Mouse (Mus musculus) right cerebral cortex, adult 18-20 months (tissue): Measurements from ENCODE around the gene Nop10.
"Not testable (repeated sequence)": the region's sequence is repeated elsewhere in the genome, so short reads cannot be mapped to it uniquely, and the experiment has no call there.

Experiments
- DNase-seq: peaks from one replicate; pipeline ENCODE4 v3.0.0; 2022; ENCODE audit warnings: mixed read lengths

Gene Nop10

DNA sequence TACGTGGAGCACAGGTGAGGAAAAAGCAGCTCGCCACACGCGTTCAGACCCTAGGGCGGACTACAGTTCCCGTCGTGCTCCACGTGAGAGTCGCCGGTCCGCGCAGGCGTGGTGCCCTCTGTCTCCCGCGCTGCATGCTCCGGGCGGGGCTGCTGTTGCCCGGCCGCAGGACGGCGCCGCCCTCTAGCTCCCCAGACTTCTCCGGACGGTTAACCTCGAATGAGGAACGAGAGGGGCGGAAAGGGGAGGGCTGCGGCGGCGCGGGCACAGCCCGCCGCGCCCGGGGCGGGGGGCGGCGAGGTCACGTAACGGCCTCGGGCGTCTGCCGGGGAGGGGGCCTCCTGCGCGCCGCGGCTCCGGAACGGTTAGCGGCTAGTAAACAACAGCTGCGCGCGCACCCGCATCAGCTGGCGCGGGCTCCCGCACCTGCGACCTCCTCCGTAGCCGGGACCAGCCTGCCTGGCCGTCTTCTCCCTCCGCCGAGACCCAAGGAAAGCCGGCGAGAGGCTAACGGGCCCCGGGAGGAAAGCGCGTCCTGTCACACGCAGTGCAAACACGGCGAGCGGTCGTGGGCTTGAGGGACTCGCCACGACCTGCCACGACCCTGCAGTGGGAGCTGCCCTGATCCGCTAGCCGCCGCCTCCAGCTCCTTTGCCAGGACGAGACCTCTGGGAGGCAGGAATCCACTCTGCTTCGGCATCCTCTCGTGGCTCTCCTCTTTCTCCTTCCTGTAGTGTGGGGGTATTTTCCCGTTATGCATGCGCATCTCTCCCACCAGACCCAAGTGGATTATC, 3.9 kb downstream of the Nop10 start, which contains the start of gene Slc12a6:
Gene Slc12a6, plus strand, starts transcription at position 378 of the 794 bp plus-strand sequence.
- DNase-seq: peak; percentile 93

DNA sequence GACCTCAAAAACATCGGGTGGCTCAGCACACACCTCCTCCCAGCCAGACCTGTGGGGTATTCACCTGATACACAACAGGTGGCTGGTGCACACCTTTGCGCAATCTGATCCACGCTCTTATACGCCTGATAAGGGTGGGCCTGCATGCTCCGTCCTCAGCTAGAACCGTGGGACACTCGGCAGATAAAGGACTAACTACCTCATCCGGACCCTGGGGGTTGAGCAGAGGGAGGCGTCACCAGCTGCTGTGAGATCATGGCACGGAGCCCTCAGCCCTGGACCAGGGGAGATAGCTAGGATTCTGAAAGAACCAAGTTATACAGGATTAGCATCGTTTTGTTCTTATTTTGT, 4.5 kb downstream of the Nop10 start, which contains the start of gene Gm21985:
Gene Gm21985, plus strand, starts transcription at position 73 of the 351 bp plus-strand sequence.
- DNase-seq: no peak

DNA sequence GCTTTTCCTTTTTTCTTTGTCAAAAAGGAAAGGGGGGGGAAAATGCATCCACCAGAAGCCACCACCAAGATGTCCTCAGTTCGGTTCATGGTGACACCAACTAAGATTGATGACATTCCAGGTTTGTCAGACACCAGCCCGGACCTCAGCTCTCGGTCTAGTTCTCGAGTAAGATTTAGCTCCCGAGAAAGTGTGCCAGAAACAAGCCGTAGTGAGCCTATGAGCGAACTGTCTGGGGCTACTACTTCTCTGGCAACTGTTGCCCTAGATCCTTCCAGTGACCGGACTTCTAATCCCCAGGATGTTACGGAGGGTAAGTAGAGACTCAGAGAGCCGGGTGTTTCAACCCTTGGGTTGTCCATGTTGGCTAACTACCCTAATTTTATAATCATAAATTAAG, 5.1 kb downstream of the Nop10 start:
- DNase-seq: no peak

DNA sequence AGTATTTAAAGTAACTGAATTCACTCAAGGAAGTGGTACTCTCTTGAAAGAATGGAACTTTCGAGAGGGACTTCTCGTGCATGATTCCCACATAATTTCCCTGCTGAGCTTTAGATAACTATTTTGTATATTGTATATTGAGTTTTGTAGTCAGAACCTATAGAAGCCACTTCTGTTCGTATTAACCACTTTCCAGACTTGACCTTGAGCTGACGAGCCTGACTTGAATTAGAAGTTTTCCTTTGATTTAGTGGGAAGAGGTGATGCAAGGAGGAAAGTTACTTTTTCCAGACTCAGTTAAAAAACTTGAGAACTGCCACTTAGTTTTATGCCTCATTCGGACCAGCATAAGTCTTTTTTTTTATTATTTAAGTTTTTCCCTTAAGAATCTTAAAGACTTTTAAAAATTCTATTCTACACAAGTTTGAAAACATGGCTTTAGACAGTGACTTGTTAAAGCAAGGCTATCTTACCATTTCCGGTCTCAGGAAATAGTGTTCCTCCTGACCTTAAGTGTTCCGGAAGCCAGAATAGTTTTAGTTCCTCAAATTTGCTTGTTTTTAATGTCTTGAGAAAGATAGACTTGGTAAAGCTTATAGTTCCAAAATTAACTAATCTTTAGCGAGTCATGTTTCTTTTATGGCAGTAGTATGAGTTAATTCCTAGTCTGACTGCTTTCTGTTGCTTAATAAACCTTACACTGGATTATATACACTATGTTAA, 6.0 kb downstream of the Nop10 start:
- DNase-seq: no peak

DNA sequence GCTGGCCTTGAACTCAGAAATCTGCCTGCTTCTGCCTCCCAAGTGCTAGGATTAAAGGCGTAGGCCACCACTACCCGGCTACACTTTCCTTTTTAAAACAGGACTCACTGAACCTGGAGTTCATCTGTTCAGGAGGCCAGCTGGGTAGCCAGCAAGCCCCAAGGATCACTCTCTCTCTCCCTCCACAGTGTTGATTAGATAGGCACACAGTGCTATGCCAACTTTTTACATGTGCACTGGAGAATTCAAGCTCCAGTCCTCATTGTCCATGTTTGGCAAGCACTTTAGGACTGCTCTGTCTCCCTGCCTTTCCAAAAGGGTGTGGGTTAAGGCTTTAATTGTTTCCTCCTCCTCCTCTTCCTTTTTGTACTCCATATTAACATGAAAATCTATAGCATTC, 8.3 kb downstream of the Nop10 start:
- no peak for DNase-seq

DNA sequence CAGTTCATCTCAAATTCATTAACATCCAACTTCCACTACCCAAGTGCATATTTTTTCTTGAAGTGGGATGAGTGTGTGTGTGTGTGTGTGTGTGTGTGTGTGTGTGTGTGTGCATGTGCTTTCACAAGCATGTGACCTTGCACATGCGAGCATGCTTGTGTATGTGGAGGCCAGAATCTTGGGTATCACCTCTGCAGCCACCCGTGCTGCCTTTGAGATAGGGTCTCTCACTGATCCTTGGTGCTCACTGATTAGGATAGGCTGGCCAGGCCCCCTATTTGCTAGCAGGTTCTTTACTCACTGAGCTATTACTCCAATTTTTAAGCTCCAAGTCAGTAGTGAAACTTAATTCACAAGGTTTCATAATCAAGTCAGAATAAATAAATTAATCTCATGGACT, 11.2 kb downstream of the Nop10 start:
- DNase-seq: no peak

DNA sequence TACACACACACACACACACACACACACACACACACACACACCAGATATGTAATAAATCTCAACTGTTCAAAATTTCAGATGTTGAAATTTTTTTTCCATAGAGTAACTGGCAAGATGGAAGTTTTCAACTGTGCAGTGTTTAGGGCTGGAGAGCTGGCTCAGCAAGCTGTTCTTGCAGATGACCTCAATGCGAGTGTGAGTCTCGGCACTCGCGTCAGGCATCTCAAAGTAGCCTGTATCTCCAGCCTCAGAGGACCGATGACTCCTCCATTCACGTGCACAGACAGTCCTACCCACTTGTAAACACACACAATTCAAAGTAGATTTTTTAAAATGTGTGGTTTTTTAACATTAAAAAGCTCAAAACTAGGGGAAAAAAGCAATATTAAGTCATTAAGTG, 11.7 kb downstream of the Nop10 start:
- no peak for DNase-seq

DNA sequence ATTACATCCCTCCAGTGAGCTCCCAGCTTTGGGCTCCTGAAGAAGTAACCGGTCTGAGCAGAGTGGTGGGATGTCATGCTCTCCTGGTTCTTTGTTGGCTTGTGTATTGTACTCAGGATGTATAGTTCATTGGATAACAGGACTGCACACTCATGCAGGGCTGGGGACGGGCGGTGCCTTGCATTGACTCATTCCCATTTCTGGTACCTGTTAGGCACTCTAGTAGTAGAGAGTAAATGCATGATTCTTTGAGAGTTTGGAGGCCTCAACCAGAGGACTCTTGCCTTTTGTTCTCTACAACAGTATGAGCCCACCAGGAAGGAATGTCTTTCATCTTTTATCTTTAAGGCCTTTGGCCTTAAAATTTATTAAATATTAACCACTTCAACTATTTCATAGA, 15.1 kb downstream of the Nop10 start:
- DNase-seq: no peak

DNA sequence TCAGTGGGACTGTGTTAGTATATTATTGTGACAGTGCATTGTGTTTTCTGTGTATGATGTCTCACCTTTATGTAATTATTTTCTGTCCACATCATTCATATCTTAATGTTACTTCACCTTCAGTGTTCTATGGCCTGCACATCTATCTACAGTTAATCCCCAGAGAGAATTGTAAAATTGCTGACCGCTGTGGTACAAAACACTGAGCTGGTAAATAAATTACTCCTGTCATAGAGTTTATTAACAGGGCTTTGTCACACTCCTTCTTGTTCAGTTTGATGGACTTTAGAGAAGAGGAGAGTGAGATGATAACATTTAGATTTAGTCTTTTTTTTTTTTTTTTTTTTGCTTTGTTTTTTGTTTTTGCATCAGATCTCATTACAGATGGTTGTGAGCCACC, 21.1 kb downstream of the Nop10 start:
- DNase-seq: no peak

DNA sequence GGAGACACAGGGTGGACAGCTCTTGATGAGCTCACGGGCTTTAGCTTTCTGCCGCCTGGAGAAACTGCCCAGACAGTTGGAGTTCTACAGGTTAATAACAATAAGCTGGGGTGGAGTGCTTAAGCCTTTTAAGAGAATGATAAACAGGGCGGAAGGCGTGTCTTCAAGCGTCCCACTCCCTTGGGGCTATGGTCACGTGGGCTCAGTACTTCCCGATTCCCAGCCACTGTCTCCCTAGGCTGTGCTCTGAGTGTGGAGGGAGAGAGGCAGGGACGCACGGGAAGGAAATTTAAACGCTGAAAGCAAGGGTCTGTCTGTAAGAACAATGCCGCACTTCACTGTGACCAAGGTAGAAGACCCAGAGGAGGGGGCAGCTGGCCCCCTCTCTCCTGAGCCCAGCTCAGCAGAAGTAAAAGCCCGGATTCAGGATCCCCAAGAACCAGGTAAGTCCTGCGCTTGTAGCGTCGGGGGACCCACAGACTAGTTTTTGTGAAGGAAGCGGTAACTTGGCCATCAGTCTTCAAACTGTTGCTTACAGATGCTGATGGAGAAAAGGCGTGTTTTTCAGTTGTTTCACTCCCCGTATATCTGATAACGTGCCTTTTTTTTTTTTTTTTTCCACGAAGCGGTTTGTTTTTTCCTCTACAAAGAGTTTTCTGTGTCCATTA, 22.8 kb downstream of the Nop10 start:
- peak; percentile 31 for DNase-seq

DNA sequence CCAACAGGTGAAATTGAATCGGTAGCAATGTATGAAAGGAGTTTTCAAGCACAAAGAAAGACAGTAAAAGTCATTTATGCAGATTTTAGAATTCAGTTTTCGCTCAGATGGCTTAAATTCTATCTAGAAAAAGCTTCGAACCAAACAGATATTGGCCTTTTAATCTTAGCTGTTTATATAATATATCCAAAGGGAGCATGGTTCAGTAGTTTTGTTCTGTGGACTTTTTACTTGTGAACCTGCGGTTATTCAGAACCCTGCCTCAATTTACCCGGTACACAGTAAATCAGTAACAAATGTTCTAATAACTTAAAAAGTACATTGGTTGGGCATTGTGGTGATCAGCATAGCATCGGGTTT, 23.3 kb downstream of the Nop10 start:
- no peak for DNase-seq

DNA sequence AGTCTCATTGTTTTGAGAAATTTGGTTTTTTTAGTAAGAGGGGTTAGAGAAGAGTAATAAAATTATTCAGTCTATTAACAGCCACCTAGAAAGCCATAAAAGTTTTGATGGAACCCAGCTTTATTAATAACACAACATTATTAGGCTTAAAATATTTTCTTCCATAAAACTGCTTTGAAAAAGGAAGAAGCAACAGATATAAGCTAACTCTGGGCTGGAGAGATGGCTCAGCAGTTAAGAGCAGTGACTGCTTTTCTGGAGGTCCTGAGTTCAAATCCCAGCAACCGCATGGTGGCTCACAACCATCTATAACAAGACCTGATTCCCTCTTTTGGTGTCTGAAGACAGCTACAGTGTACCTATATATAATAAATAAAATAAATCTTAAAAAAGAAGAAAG, 24.3 kb downstream of the Nop10 start:
- DNase-seq: not testable (repeated sequence)

DNA sequence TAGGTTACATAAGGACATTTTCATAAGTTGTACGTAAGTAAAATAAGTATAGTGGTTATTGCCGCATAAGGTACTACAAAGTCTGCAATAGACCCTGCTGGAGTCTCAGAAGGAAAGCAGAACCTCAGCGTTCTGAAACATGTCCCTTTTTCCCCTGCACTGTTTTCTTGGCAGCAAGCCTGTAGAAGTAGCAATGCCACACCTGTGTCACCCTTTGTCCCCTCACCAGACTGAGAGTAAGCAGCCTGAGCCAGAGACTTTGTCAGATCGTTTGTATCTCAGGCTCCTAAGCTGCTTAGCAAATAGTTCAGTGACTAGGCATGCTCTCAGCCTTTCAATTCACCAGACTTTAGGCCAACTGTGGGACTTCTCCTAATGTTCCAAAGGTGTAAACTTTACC, 25.3 kb downstream of the Nop10 start:
- no peak for DNase-seq

DNA sequence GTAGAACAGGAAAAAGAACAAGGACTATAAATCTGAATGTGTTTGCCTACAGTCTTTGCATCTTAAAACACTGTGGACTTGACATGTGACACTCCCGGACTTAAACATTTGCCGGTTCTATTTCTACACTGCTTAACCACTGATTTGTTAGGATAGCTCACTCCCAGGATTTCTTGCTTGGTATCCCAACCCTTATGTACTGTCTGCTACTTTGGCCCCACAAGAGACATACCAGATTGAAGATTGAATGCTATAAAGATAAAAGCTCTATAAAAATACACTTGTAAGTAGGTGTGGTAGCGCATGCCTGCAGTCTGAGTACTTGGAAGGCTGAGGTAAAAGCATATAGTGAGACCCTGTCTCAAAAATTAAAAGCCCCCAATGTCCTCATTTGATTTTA, 27.8 kb downstream of the Nop10 start:
- no peak for DNase-seq

DNA sequence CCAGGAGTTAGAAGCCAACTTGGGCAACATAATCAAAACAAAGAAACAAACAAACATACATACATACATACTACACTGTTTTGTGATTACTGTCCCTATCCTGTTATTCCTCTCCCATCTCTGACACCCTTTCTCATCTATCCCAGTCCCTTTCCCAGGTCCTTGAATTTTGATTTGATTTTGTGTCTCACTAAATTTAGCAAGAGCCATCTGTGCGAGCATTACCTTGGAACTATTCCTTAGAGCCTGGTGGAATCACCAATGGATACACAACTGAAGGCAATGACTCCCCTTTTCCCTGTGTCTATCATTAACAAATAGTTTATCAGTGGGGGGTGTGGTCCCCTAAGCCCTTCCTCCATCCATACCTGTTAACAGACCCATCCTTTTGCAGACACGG, 31.1 kb downstream of the Nop10 start:
- DNase-seq: no peak

DNA sequence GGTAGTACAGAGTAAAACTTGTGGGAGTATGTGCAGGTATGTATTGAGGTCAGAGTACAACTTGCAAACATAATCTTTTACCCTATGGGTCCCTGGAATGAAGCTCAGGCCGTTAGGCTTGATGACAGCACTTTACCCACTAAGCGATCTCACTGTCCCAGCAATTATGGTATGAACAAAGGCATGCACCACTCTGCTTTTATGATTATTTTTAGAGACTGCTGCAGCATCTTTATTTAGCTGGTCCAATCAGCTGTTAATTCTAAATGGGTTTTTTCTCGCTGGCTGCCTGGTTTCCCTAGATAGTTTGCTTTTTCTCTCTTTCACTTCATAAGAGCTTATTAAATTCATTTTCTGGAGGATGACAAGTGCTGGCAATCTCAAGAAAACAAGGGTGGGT, 34.5 kb downstream of the Nop10 start:
- peak; percentile 31 for DNase-seq

DNA sequence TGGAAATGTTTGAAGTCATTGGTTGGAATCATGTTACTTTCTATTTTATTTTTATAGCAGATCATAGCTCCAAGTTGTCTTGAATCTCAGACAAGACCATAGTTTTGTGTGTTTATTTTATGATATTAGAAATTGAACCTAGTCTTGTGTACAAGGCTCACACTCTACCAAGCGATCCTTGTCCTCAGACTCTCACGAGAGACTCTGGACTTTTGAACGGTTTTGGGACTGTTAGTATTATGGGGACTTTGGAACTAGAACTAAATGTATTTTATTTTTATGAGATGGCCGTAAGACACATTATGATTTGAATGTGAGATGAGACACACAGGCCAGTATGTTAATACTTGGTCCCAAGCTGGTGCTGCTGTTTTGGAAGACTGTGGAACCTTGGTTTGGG, 36.5 kb downstream of the Nop10 start:
- no peak for DNase-seq

DNA sequence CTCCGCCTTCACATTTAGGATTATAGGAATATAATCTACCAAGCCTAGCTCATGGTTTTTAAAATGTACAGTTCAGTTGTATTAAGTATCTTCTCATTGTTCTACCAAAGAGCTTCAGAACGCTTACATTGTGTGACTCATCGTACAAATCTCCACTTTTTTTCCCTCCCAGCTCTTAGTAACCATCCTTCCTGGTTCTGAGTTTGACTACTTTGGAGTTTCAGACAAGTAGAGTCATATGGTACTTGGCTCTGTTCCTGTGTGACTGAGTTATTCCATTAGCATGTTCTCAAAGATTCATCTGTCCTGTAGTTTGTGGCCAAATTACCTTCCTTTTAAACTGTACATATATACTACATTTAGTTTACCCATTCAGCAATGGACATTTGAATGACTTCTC, 46.9 kb downstream of the Nop10 start:
- DNase-seq: peak; percentile 21

DNA sequence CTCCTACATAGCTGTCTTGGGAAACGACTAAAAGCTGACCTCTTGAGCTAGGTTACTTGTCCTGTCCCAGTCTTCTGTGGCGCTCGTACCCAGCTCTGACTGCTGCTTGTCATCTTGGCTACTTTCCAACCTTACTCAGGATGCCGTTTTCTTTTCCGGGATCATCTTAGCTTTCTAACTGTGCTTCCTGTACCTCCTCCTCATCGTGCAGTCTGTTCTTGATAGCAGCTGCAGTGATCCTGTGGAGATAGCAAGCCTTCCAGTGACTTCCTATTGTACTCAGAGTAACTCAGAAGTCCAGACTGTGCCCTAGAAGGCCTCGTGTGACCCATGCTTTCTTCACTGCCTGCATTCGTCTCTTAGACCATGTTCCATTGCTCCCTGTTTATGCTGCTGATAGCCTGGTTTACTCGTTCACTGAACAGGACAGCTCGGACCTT, 47.5 kb downstream of the Nop10 start:
- DNase-seq: peak; percentile 23
